Mouse (Mus musculus) olfactory bulb, adult 2 months (tissue): ENCODE measurements around the gene Srd5a3.

ENCODE experiments used
- CTCF ChIP-seq: fragments of 200-500 bp; IDR thresholded peaks from 2 replicates; pipeline ENCODE4 v1.5.1; 2012; ENCODE audit warnings: low read depth, mild to moderate bottlenecking, low read length, moderate library complexity; ENCODE audit not compliant: insufficient read depth
- POLR2A ChIP-seq: fragments of 200-500 bp; IDR thresholded peaks from 2 replicates; pipeline ENCODE4 v1.6.1; 2012; ENCODE audit warnings: mild to moderate bottlenecking, low read depth, low read length, moderate library complexity; ENCODE audit not compliant: insufficient read depth

GRCm38 (mm10) chr5:76120634-76121033 lies 19.4 kb upstream of the Srd5a3 start:
- TF ChIP-seq CTCF (no peak), POLR2A (no peak)
